Mouse (Mus musculus): ENCODE data around the gene Ifit2. TPM values are rescaled to one million over a fixed set of nuclear protein-coding genes. Genes with fewer than 3 reads are reported as not detected.

Ifit2 gene
- polyA plus RNA-seq, 1 experiment from 2014 or later = 6.1 TPM

- Histone ChIP-seq H3K4me3 (replicated peaks) (peak overlapping the region; percentile 55), H3K36me3 (no peaks in the 10 kb centered on the region), H3K27me3 (replicated peaks) (no peaks in the 10 kb centered on the region), H3K9me3 (replicated peaks) (no peaks in the 10 kb centered on the region), H3K4me1 (peaks cover 12% of the 10 kb centered on the region; the same call in 1 of the 2 replicates), H3K4me2 (peak overlapping the region; percentile 80), H3K9ac (replicated peaks) (peak overlapping the region; percentile 43), H3K27ac (replicated peaks) (peak overlapping the region; percentile 75)
- ATAC-seq (ENCODE audit: low FRiP score) = no peak
- 36% methylated on average over 4 of the region's 4 CpGs for WGBS
These were observed 325 bp upstream of the Ifit2 start for GRCm38 (mm10) chr19:34550205-34550533.

GRCm38 (mm10) chr19:34551981-34552380, 1.5 kb downstream of the Ifit2 start:
- ATAC-seq (ENCODE audit: low FRiP score) = no peak
- H3K36me3 ChIP-seq = no peaks in the 10 kb centered on the region
- no peaks in the 10 kb centered on the region for H3K9me3 ChIP-seq (replicated peaks)
- no peaks in the 10 kb centered on the region for H3K27me3 ChIP-seq (replicated peaks)
- H3K4me2 ChIP-seq = peak overlapping the region; percentile 28; the same call in 1 of the 2 replicates
- H3K27ac ChIP-seq (replicated peaks) = no peak overlapping the region; the same call in 1 of the 2 replicates
- H3K4me3 ChIP-seq (replicated peaks) = no peak overlapping the region
- peaks cover 12% of the 10 kb centered on the region; the same call in 1 of the 2 replicates for H3K4me1 ChIP-seq
- WGBS = 62% methylated on average over 5 of the region's 5 CpGs
- no peak overlapping the region for H3K9ac ChIP-seq (replicated peaks)

GRCm38 (mm10) chr19:34553021-34553420, 2.5 kb downstream of the Ifit2 start:
- Histone ChIP-seq H3K27me3 (replicated peaks) (no peaks in the 10 kb centered on the region), H3K9me3 (replicated peaks) (no peaks in the 10 kb centered on the region), H3K36me3 (no peaks in the 10 kb centered on the region), H3K4me1 (peaks cover 12% of the 10 kb centered on the region; the same call in 1 of the 2 replicates), H3K4me3 (replicated peaks) (no peak overlapping the region), H3K27ac (replicated peaks) (no peak overlapping the region), H3K4me2 (no peak overlapping the region), H3K9ac (replicated peaks) (no peak overlapping the region)
- WGBS = 79% methylated on average over 6 of the region's 6 CpGs
- ATAC-seq (ENCODE audit: low FRiP score) = no peak

GRCm38 (mm10) chr19:34553522-34553921, 3.0 kb downstream of the Ifit2 start:
- Histone ChIP-seq H3K9ac (replicated peaks) (no peak overlapping the region), H3K27ac (replicated peaks) (no peak overlapping the region)

GRCm38 (mm10) chr19:34554061-34554460, 3.6 kb downstream of the Ifit2 start:
- H3K9me3 ChIP-seq (replicated peaks) = no peaks in the 10 kb centered on the region
- H3K9ac ChIP-seq (replicated peaks) = no peak overlapping the region
- no peak for ATAC-seq (ENCODE audit: low FRiP score)
- no peaks in the 10 kb centered on the region for H3K27me3 ChIP-seq (replicated peaks)
- H3K4me3 ChIP-seq (replicated peaks) = no peak overlapping the region
- no peak overlapping the region for H3K27ac ChIP-seq (replicated peaks)
- H3K4me2 ChIP-seq = no peak overlapping the region
- H3K4me1 ChIP-seq = peaks cover 12% of the 10 kb centered on the region; the same call in 1 of the 2 replicates
- no peaks in the 10 kb centered on the region for H3K36me3 ChIP-seq

More at GRCm38 (mm10) chr19:34553522-34553921, 3.0 kb downstream of the Ifit2 start:
- H3K27me3 ChIP-seq (replicated peaks) = no peaks in the 10 kb centered on the region
- H3K4me1 ChIP-seq = peaks cover 12% of the 10 kb centered on the region; the same call in 1 of the 2 replicates
- no peak for ATAC-seq (ENCODE audit: low FRiP score)
- 79% methylated on average over 3 of the region's 3 CpGs for WGBS
- H3K36me3 ChIP-seq = no peaks in the 10 kb centered on the region
- no peaks in the 10 kb centered on the region for H3K9me3 ChIP-seq (replicated peaks)
- no peak overlapping the region for H3K4me3 ChIP-seq (replicated peaks)
- H3K4me2 ChIP-seq = no peak overlapping the region

GRCm38 (mm10) chr19:34556621-34557020, 6.1 kb downstream of the Ifit2 start:
- WGBS = 82% methylated on average over 3 of the region's 3 CpGs
- H3K4me1 ChIP-seq = 0 out of 2 replicates have a peak, but pooled peaks cover 3% of the 10 kb centered on the region
- no peak for ATAC-seq (ENCODE audit: low FRiP score)
- no peak overlapping the region for H3K9ac ChIP-seq (replicated peaks)
- no peak overlapping the region for H3K4me2 ChIP-seq
- no peak overlapping the region for H3K27ac ChIP-seq (replicated peaks)
- H3K9me3 ChIP-seq (replicated peaks) = no peaks in the 10 kb centered on the region
- no peaks in the 10 kb centered on the region for H3K36me3 ChIP-seq
- H3K27me3 ChIP-seq (replicated peaks) = no peaks in the 10 kb centered on the region
- H3K4me3 ChIP-seq (replicated peaks) = no peak overlapping the region

DNA sequence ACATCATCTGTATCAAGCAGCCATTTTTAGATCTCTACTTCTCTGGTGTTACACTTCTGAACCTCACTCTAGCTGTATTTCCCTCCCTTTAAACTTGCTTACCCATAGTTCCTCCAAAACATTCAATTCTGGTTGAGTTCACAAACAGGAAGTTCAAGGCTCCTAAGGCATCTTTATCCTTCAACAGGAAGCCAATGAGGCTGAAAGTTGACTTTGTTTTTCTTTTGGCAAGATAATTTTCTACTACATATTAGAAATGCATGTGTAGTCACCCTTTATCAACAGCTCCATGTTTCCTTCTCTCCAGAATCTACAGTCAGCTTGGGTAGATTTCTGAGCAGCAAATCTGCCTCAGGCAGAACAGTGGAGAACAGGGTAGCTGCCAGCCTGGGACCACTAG, 12.1 kb downstream of the Ifit2 start:
- no peak overlapping the region for H3K27ac ChIP-seq (replicated peaks)
- no peak overlapping the region for H3K9ac ChIP-seq (replicated peaks)
- H3K27me3 ChIP-seq (replicated peaks) = no peaks in the 10 kb centered on the region
- no peaks in the 10 kb centered on the region for H3K9me3 ChIP-seq (replicated peaks)
- no peaks in the 10 kb centered on the region for H3K36me3 ChIP-seq
- no peak for ATAC-seq (ENCODE audit: low FRiP score)
- H3K4me1 ChIP-seq = no peaks in the 10 kb centered on the region
- no peak overlapping the region for H3K4me3 ChIP-seq (replicated peaks)
- no peak overlapping the region for H3K4me2 ChIP-seq

DNA sequence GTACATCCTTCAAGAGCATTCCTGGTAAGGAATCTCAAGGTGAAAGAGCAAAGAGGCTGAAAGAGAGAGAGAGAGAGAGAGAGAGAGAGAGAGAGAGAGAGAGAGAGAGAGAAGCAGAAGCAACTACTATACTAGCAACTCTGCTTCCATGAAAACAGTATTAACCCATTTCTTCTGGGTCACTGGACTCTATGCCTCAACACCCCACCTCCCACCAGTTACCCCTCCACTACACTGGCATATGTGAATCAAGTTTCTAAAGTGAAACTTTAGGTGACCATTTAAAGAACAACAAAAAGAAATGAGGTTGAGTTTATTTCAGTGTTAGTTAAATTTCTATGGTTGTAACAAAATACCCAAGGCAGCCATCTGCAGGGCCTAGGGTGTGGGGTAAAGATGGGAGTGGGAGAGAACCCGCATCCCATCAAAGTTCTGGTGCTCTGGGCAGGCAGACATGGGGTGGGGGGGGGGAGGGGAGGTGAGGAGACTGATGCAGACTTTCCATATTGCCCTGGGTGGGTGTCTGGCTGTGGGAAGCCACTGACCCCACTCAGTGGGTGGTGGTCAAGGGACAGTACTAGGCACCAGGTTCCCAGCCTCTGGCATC, 15.8 kb downstream of the Ifit2 start:
- no peak overlapping the region for H3K4me3 ChIP-seq (replicated peaks)
- H3K27ac ChIP-seq (replicated peaks) = no peak overlapping the region
- H3K27me3 ChIP-seq (replicated peaks) = no peaks in the 10 kb centered on the region
- ATAC-seq (ENCODE audit: low FRiP score) = no peak
- H3K36me3 ChIP-seq = no peaks in the 10 kb centered on the region
- peaks cover 8% of the 10 kb centered on the region; the same call in 1 of the 2 replicates for H3K4me1 ChIP-seq
- 100% methylated on average over 1 of the region's 1 CpGs for WGBS
- no peak overlapping the region for H3K9ac ChIP-seq (replicated peaks)
- no peak overlapping the region for H3K4me2 ChIP-seq
- H3K9me3 ChIP-seq (replicated peaks) = no peaks in the 10 kb centered on the region

DNA sequence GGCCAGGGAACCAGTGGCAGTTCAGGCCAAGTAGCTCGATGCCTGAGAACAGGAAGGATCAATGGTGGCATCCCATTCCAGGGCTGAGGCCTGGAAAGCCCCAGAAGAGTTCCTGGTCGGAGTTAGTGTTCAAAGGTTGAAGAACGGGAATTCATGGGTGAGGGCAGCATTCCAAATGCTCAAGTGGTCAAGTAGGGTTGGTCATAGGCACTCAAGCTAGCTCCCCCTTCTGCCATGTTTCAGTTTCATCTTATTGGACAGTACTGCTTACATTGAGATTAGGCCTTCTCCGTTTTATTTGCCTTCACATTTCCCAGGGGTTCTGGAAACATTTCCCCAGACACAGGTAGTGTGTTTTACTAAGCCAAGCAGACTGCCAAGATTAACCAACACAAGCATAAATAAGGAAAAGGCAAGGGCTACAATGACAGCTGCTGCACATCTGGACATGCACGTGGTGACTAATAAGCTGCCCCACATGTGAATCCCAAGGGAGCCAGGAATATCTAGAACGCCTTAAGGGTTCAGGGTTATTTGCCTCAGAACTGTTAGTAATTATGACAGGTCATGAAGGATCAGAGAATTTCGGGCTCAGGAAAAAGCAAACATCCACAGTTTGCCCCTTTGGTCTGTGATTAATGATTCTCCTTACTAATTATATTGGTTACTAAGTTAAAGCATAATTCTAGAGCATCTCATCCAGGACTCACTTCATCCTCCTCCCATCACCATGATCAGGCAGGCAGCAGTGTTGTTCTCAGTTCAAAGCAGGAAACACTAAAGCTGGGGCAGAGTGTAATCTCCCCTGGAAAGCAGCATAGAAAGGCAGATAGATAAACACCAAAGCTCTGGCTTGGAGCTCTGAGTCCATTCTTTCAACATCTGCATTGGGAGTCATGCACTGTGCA, 18.7 kb downstream of the Ifit2 start:
- Histone ChIP-seq H3K27me3 (replicated peaks) (no peaks in the 10 kb centered on the region), H3K9me3 (replicated peaks) (no peaks in the 10 kb centered on the region), H3K4me1 (peaks cover 9% of the 10 kb centered on the region; the same call in 1 of the 2 replicates), H3K27ac (replicated peaks) (no peak overlapping the region), H3K4me2 (no peak overlapping the region), H3K4me3 (replicated peaks) (no peak overlapping the region), H3K9ac (replicated peaks) (no peak overlapping the region), H3K36me3 (no peaks in the 10 kb centered on the region)
- WGBS = 71% methylated on average over 7 of the region's 7 CpGs
- ATAC-seq (ENCODE audit: low FRiP score) = no peak

- H3K4me1 ChIP-seq = peaks cover 9% of the 10 kb centered on the region; the same call in 1 of the 2 replicates
- H3K27ac ChIP-seq (replicated peaks) = no peak overlapping the region
- no peak overlapping the region for H3K9ac ChIP-seq (replicated peaks)
- ATAC-seq (ENCODE audit: low FRiP score) = no peak
- 83% methylated on average over 4 of the region's 4 CpGs for WGBS
- H3K4me2 ChIP-seq = no peak overlapping the region
- H3K9me3 ChIP-seq (replicated peaks) = no peaks in the 10 kb centered on the region
- no peaks in the 10 kb centered on the region for H3K36me3 ChIP-seq
- H3K27me3 ChIP-seq (replicated peaks) = no peaks in the 10 kb centered on the region
- H3K4me3 ChIP-seq (replicated peaks) = no peak overlapping the region
These were observed 19.5 kb downstream of the Ifit2 start for GRCm38 (mm10) chr19:34569896-34570476.

DNA sequence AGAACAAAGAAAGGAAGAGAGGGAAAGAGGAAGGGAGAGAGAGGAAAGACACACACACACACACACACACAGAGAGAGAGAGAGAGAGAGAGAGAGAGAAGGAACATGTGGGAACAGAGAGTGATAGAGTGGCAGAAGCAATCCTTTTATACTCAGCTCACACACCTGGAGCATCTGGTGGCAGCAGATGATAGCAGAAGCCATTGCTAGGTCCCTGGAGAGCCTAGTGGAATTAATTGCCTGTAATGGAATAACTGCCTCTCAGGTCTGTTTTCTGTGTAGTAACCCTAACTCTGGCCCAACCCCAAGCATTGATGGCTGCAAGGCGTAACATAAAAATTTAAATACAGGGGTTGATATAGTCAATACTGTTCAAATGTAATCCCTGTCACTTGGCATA, 20.6 kb downstream of the Ifit2 start:
- no peak overlapping the region for H3K4me2 ChIP-seq
- no peak overlapping the region for H3K9ac ChIP-seq (replicated peaks)
- no peaks in the 10 kb centered on the region for H3K27me3 ChIP-seq (replicated peaks)
- H3K36me3 ChIP-seq = no peaks in the 10 kb centered on the region
- no peak for ATAC-seq (ENCODE audit: low FRiP score)
- no peak overlapping the region for H3K27ac ChIP-seq (replicated peaks)
- no peaks in the 10 kb centered on the region for H3K9me3 ChIP-seq (replicated peaks)
- 64% methylated on average over 1 of the region's 1 CpGs for WGBS
- H3K4me1 ChIP-seq = peaks cover 9% of the 10 kb centered on the region; the same call in 1 of the 2 replicates
- H3K4me3 ChIP-seq (replicated peaks) = no peak overlapping the region

Data from neural tube, embryonic 15.5 days (tissue).